Mouse (Mus musculus) cerebellum, adult 2 months (tissue): ENCODE results near the gene Pxylp1.
A peak's percentile ranks its signal among the peaks of the same experiment; 100 is the strongest.

Source experiments
- CTCF ChIP-seq: fragments of 200-500 bp; IDR thresholded peaks from 2 replicates; pipeline ENCODE4 v1.5.1; 2011; ENCODE audit warnings: low read depth, mild to moderate bottlenecking, control low read depth, low read length, moderate library complexity, borderline replicate concordance; ENCODE audit not compliant: insufficient read depth
- POLR2A ChIP-seq: fragments of 200-500 bp; IDR thresholded peaks from 2 replicates; pipeline ENCODE4 v1.6.1; 2011; ENCODE audit warnings: low read length, control low read depth, borderline replicate concordance; ENCODE audit not compliant: insufficient read depth

GRCm38 (mm10) chr9:96889345-96890021, 3.0 kb downstream of the Pxylp1 start:
- TF ChIP-seq CTCF (peak; percentile 65), POLR2A (peak; percentile 84)
